Mouse (Mus musculus): ENCODE data around the gene Zcchc7.

- TF ChIP-seq CTCF (IDR thresholded peaks at IDR 0.05) (no peak), EP300 (IDR thresholded peaks at IDR 0.05) (no peak)
Measured at GRCm38 (mm10) chr4:44711136-44711900, 44.4 kb upstream of the Zcchc7 start.

Measured in lung, postnatal 0 days (tissue).